ENCODE assay signal across 10 mouse cellular contexts in genomic region chr10:59266097-59266496, GRCm38 (mm10). TPM values are rescaled to one million over a fixed set of nuclear protein-coding genes. Genes with fewer than 3 reads are reported as not detected.
DNase-seq lines count a peak whose midpoint lies in the region; ATAC-seq and TF ChIP-seq lines count a peak whose summit lies in the region.
"Had no signal": no experiment of that assay in that cellular context is flagged by ENCODE, and none has a peak within 500 bp of the region (broad histone marks: within the 10 kb centered on the region; RNA-seq: fewer than 3 reads in every experiment).

No protein-coding gene starts in this region.

- DNase-seq in ovary, adult 18-20 months (ENCODE audit: low spot score): peak; percentile 20
- no peak for DNase-seq in ovary, postnatal 14 days (ENCODE audit: low spot score)
- no peak for DNase-seq in liver, embryonic 11.5 days (ENCODE audit: low spot score)
- peak; percentile 52 for DNase-seq in stomach, postnatal 0 days (ENCODE audit: low spot score)
- no peak for DNase-seq in right cerebral cortex, postnatal 10 days (ENCODE audit: low spot score in 2 of 2)

- no peak overlapping the region for H3K4me2 ChIP-seq in liver, embryonic 11.5 days
- peak overlapping the region; percentile 32; the same call in 1 of the 2 replicates for H3K4me2 ChIP-seq in stomach, postnatal 0 days (replicated peaks; ENCODE audit: low read depth)
- H3K4me2 ChIP-seq: neural tube, embryonic 12.5 days had no signal

- H3K27ac ChIP-seq in brown adipose tissue, adult 24 weeks (replicated peaks; ENCODE audit: low read depth, low read length): peak overlapping the region; percentile 46
- peak overlapping the region; percentile 34; the same call in 1 of the 2 replicates for H3K27ac ChIP-seq in liver, embryonic 11.5 days (ENCODE audit: low read depth, low read length)
- H3K27ac ChIP-seq in stomach, postnatal 0 days (replicated peaks): peak overlapping the region; percentile 78
- H3K27ac ChIP-seq: neural tube, embryonic 12.5 days had no signal

- WGBS in liver, embryonic 11.5 days: 91% methylated on average over 1 of the region's 1 CpGs
- 29% methylated on average over 1 of the region's 1 CpGs for WGBS in stomach, postnatal 0 days

- H3K4me3 ChIP-seq in brown adipose tissue, adult 24 weeks (ENCODE audit: insufficient read depth, low read depth, low read length): no peak overlapping the region
- no peak overlapping the region for H3K4me3 ChIP-seq in liver, embryonic 11.5 days (ENCODE audit: low read depth, low read length)
- H3K4me3 ChIP-seq in stomach, postnatal 0 days (ENCODE audit: low read depth, low read length): no peak overlapping the region
- H3K4me3 ChIP-seq: erythroblast, embryonic 14.5 days; neural tube, embryonic 12.5 days had no signal

- peaks cover 20% of the 10 kb centered on the region for H3K4me1 ChIP-seq in brown adipose tissue, adult 24 weeks (ENCODE audit: control insufficient read depth, insufficient read depth, insufficient read length, low read length)
- peaks cover 14% of the 10 kb centered on the region for H3K4me1 ChIP-seq in liver, embryonic 11.5 days (replicated peaks; ENCODE audit: control insufficient read depth, insufficient read depth, low read length)
- 0 out of 2 replicates have a peak, but pooled peaks cover 5% of the 10 kb centered on the region for H3K4me1 ChIP-seq in stomach, postnatal 0 days (replicated peaks; ENCODE audit: control insufficient read depth, insufficient read depth)
- H3K4me1 ChIP-seq: neural tube, embryonic 12.5 days had no signal

- no peak for TF ChIP-seq EP300 in stomach, postnatal 0 days (optimal IDR thresholded peaks at IDR 0.05)

- H3K27me3 ChIP-seq in liver, embryonic 11.5 days (replicated peaks; ENCODE audit: control insufficient read depth, insufficient read depth, low read length): no peaks in the 10 kb centered on the region
- H3K27me3 ChIP-seq in stomach, postnatal 0 days (ENCODE audit: control insufficient read depth, insufficient read depth, low read length): no peaks in the 10 kb centered on the region
- H3K27me3 ChIP-seq: neural tube, embryonic 12.5 days had no signal

- no peak overlapping the region for H3K9ac ChIP-seq in liver, embryonic 11.5 days (ENCODE audit: low read depth, low read length)
- no peak overlapping the region for H3K9ac ChIP-seq in stomach, postnatal 0 days (ENCODE audit: low read length)
- H3K9ac ChIP-seq: neural tube, embryonic 12.5 days had no signal

- no peak for TF ChIP-seq CTCF in stomach, postnatal 0 days (IDR thresholded peaks at IDR 0.05; ENCODE audit: low read depth)

- no peak for ATAC-seq in liver, embryonic 11.5 days (replicated peaks; ENCODE audit: low FRiP score)
- peak; percentile 67; the same call in 1 of the 2 replicates for ATAC-seq in stomach, postnatal 0 days (ENCODE audit: low FRiP score, low TSS enrichment)
- no peak for ATAC-seq in erythroblast, adult 5-6 weeks (replicated peaks; ENCODE audit: low FRiP score, poor library complexity, severe bottlenecking)
- no peak for ATAC-seq in granulocyte monocyte progenitor cell, adult 5-6 weeks (replicated peaks; ENCODE audit: poor library complexity, severe bottlenecking)

- H3K36me3 ChIP-seq in liver, embryonic 11.5 days (ENCODE audit: control insufficient read depth, insufficient read depth, low read length): no peaks in the 10 kb centered on the region
- no peaks in the 10 kb centered on the region for H3K36me3 ChIP-seq in stomach, postnatal 0 days (ENCODE audit: control insufficient read depth, insufficient read depth, low read length)
- H3K36me3 ChIP-seq: neural tube, embryonic 12.5 days had no signal

- H3K9me3 ChIP-seq in liver, embryonic 11.5 days (ENCODE audit: control insufficient read depth, low read length): no peaks in the 10 kb centered on the region
- no peaks in the 10 kb centered on the region for H3K9me3 ChIP-seq in stomach, postnatal 0 days (ENCODE audit: control insufficient read depth, low read length)
- H3K9me3 ChIP-seq: neural tube, embryonic 12.5 days had no signal

RNA-seq across cellular contexts. Expression of gene Sowahc, which starts 44.3 kb away (rescaled TPM):
- polyA plus RNA-seq in brown adipose tissue, adult 24 weeks (2012; ENCODE audit: insufficient read depth, insufficient read length, missing spikeins): 24.0 and 37.9 TPM in 2 replicates
- polyA plus RNA-seq in liver, embryonic 11.5 days (2014; fragmentation: Nextera tagmentation; extraction: Ambion mirVana): 3.6 and 4.5 TPM in 2 replicates
- 9.5 and 10.2 TPM in 2 replicates for polyA plus RNA-seq in stomach, postnatal 0 days (2015; fragmentation: Nextera tagmentation; extraction: Ambion mirVana)
- 5.6 and 6.5 TPM in 2 replicates for total RNA-seq in erythroblast, adult 5-6 weeks (2015; ENCODE audit: low replicate concordance)
- total RNA-seq in erythroblast, adult 5-6 weeks (2017; ENCODE audit: low replicate concordance): 3.9 and 5.9 TPM in 2 replicates
- 6.9 and 8.1 TPM in 2 replicates for total RNA-seq in granulocyte monocyte progenitor cell, adult 5-6 weeks (2014; fragmentation: Nextera tagmentation)
- total RNA-seq in granulocyte monocyte progenitor cell, adult 5-6 weeks (2017): 17.2 and 19.6 TPM in 2 replicates
- polyA plus RNA-seq: erythroblast, embryonic 14.5 days had no signal

RNA-seq across cellular contexts. Expression of gene Sept10, which starts 44.5 kb away (rescaled TPM):
- 25.7 and 37.1 TPM in 2 replicates for polyA plus RNA-seq in brown adipose tissue, adult 24 weeks (2012; ENCODE audit: insufficient read depth, insufficient read length, missing spikeins)
- polyA plus RNA-seq in liver, embryonic 11.5 days (2014; fragmentation: Nextera tagmentation; extraction: Ambion mirVana): 28.4 and 30.9 TPM in 2 replicates
- polyA plus RNA-seq in stomach, postnatal 0 days (2015; fragmentation: Nextera tagmentation; extraction: Ambion mirVana): 23.6 and 25.2 TPM in 2 replicates
- total RNA-seq in erythroblast, adult 5-6 weeks (2015; ENCODE audit: low replicate concordance): 1.7 and 2.3 TPM in 2 replicates
- total RNA-seq in erythroblast, adult 5-6 weeks (2017; ENCODE audit: low replicate concordance): 3.2 and 4.8 TPM in 2 replicates
- total RNA-seq in granulocyte monocyte progenitor cell, adult 5-6 weeks (2014; fragmentation: Nextera tagmentation): 8.8 and 11.6 TPM in 2 replicates
- 7.7 and 17.8 TPM in 2 replicates for total RNA-seq in granulocyte monocyte progenitor cell, adult 5-6 weeks (2017)
- polyA plus RNA-seq: erythroblast, embryonic 14.5 days had no signal

RNA-seq across cellular contexts. Expression of gene P4ha1, which starts 57.0 kb away (rescaled TPM):
- polyA plus RNA-seq in brown adipose tissue, adult 24 weeks (2012; ENCODE audit: insufficient read depth, insufficient read length, missing spikeins): 13.4 and 49.0 TPM in 2 replicates
- polyA plus RNA-seq in liver, embryonic 11.5 days (2014; fragmentation: Nextera tagmentation; extraction: Ambion mirVana): 60.6 and 61.1 TPM in 2 replicates
- polyA plus RNA-seq in stomach, postnatal 0 days (2015; fragmentation: Nextera tagmentation; extraction: Ambion mirVana): 13.9 and 17.9 TPM in 2 replicates
- 3.5 and 6.9 TPM in 2 replicates for total RNA-seq in erythroblast, adult 5-6 weeks (2015; ENCODE audit: low replicate concordance)
- 7.7 and 12.3 TPM in 2 replicates for total RNA-seq in erythroblast, adult 5-6 weeks (2017; ENCODE audit: low replicate concordance)
- 18.4 and 23.4 TPM in 2 replicates for total RNA-seq in granulocyte monocyte progenitor cell, adult 5-6 weeks (2014; fragmentation: Nextera tagmentation)
- total RNA-seq in granulocyte monocyte progenitor cell, adult 5-6 weeks (2017): 40.1 and 46.9 TPM in 2 replicates

Comparison
In these comparisons a context has a peak if more than half of its experiments do, and no peak if none do; other contexts are left out.
1. DNase-seq: peak in ovary, adult 18-20 months (single experiment) and stomach, postnatal 0 days (single experiment); none in ovary, postnatal 14 days (single experiment), liver, embryonic 11.5 days (single experiment) and right cerebral cortex, postnatal 10 days (0 of 2).
2. Peak in every context shown above with its lines, with median percentiles within 50 percentile points of each other: H3K27ac ChIP-seq.